Mouse (Mus musculus): ENCODE measurements around the gene Kyat3. TPM values are rescaled to one million over a fixed set of nuclear protein-coding genes. Genes with fewer than 3 reads are reported as not detected.
A peak's percentile ranks its signal among the peaks of the same experiment; 100 is the strongest.
"Not testable (repeated sequence)": the region's sequence is repeated elsewhere in the genome, so short reads cannot be mapped to it uniquely, and the experiment has no call there.

Kyat3 gene
- polyA plus RNA-seq, 2 experiments = 5.1 to 8.4 TPM

- Histone ChIP-seq H3K36me3 (replicated peaks; ENCODE audit: control insufficient read depth, insufficient read depth, low read depth) (no peaks in the 10 kb centered on the region), H3K27ac (no peak overlapping the region), H3K4me3 (ENCODE audit: insufficient read depth in 1 of 2, low read depth in 2 of 2, low read length in 2 of 2) (no peak overlapping the region), H3K9ac (replicated peaks) (no peak overlapping the region), H3K4me2 (ENCODE audit: low read depth) (no peak overlapping the region), H3K27me3 (ENCODE audit: control insufficient read depth, insufficient read depth, low read length) (no peaks in the 10 kb centered on the region), H3K9me3 (ENCODE audit: control insufficient read depth, low read length) (no peaks in the 10 kb centered on the region), H3K4me1 (replicated peaks; ENCODE audit: control insufficient read depth in 2 of 2, insufficient read depth in 2 of 2, low read length in 1 of 2) (peaks cover 0 to 4% of the 10 kb centered on the region in 2 experiments; a peak in 2 of 4 replicates)
- no peak for ATAC-seq (ENCODE audit: insufficient read depth)
- TF ChIP-seq EP300 (IDR thresholded peaks at IDR 0.05; ENCODE audit: low read depth) (no peak), CTCF (IDR thresholded peaks at IDR 0.05; ENCODE audit: low read depth) (peak; percentile 76)
- no peak for DNase-seq (ENCODE audit: low read depth in 3 of 3, low spot score in 3 of 3)
- 40% methylated on average over 13 of the region's 13 CpGs for WGBS (ENCODE audit: insufficient replicate concordance)
Measured at GRCm38 (mm10) chr3:142708849-142709419, 8.1 kb downstream of the Kyat3 start.

- 24% methylated on average over 10 of the region's 10 CpGs for WGBS (ENCODE audit: insufficient replicate concordance)
- ATAC-seq (ENCODE audit: insufficient read depth) (no peak), DNase-seq (ENCODE audit: low read depth in 3 of 3, low spot score in 3 of 3) (no peak)
Measured at GRCm38 (mm10) chr3:142710360-142711007, 9.6 kb downstream of the Kyat3 start.

GRCm38 (mm10) chr3:142711372-142711771 is 10.5 kb downstream of the Kyat3 start:
- Histone ChIP-seq H3K4me2 (ENCODE audit: low read depth) (no peak overlapping the region), H3K27ac (no peak overlapping the region), H3K27me3 (ENCODE audit: control insufficient read depth, insufficient read depth, low read length) (no peaks in the 10 kb centered on the region), H3K9me3 (ENCODE audit: control insufficient read depth, low read length) (no peaks in the 10 kb centered on the region), H3K36me3 (replicated peaks; ENCODE audit: control insufficient read depth, insufficient read depth, low read depth) (no peaks in the 10 kb centered on the region), H3K9ac (replicated peaks) (no peak overlapping the region), H3K4me3 (ENCODE audit: insufficient read depth in 1 of 2, low read depth in 2 of 2, low read length in 2 of 2) (no peak overlapping the region), H3K4me1 (replicated peaks; ENCODE audit: control insufficient read depth in 2 of 2, insufficient read depth in 2 of 2, low read length in 1 of 2) (peaks cover 0 to 4% of the 10 kb centered on the region in 2 experiments; a peak in 2 of 4 replicates)
- DNase-seq (ENCODE audit: low read depth in 3 of 3, low spot score in 3 of 3) = no peak
- TF ChIP-seq EP300 (IDR thresholded peaks at IDR 0.05; ENCODE audit: low read depth) (no peak), CTCF (IDR thresholded peaks at IDR 0.05; ENCODE audit: low read depth) (no peak)
- no peak for ATAC-seq (ENCODE audit: insufficient read depth)
- 69% methylated on average over 5 of the region's 5 CpGs for WGBS (ENCODE audit: insufficient replicate concordance)

More at GRCm38 (mm10) chr3:142710360-142711007, 9.6 kb downstream of the Kyat3 start:
- H3K4me2 ChIP-seq (ENCODE audit: low read depth) = no peak overlapping the region
- no peak overlapping the region for H3K27ac ChIP-seq
- no peaks in the 10 kb centered on the region for H3K27me3 ChIP-seq (ENCODE audit: control insufficient read depth, insufficient read depth, low read length)
- no peaks in the 10 kb centered on the region for H3K36me3 ChIP-seq (replicated peaks; ENCODE audit: control insufficient read depth, insufficient read depth, low read depth)
- H3K4me3 ChIP-seq (ENCODE audit: insufficient read depth in 1 of 2, low read depth in 2 of 2, low read length in 2 of 2) = no peak overlapping the region
- TF ChIP-seq EP300 (IDR thresholded peaks at IDR 0.05; ENCODE audit: low read depth) (no peak), CTCF (IDR thresholded peaks at IDR 0.05; ENCODE audit: low read depth) (peak; percentile 55)
- no peaks in the 10 kb centered on the region for H3K9me3 ChIP-seq (ENCODE audit: control insufficient read depth, low read length)
- H3K9ac ChIP-seq (replicated peaks) = no peak overlapping the region
- H3K4me1 ChIP-seq (replicated peaks; ENCODE audit: control insufficient read depth in 2 of 2, insufficient read depth in 2 of 2, low read length in 1 of 2) = peaks cover 0 to 4% of the 10 kb centered on the region in 2 experiments; a peak in 2 of 4 replicates

GRCm38 (mm10) chr3:142712401-142713040 is 11.7 kb downstream of the Kyat3 start:
- H3K4me3 ChIP-seq (ENCODE audit: insufficient read depth in 1 of 2, low read depth in 2 of 2, low read length in 2 of 2); DNase-seq (ENCODE audit: low read depth in 3 of 3, low spot score in 3 of 3); H3K27ac ChIP-seq; H3K4me1 ChIP-seq (replicated peaks; ENCODE audit: control insufficient read depth in 2 of 2, insufficient read depth in 2 of 2, low read length in 1 of 2); H3K36me3 ChIP-seq (replicated peaks; ENCODE audit: control insufficient read depth, insufficient read depth, low read depth); ATAC-seq (ENCODE audit: insufficient read depth); H3K27me3 ChIP-seq (ENCODE audit: control insufficient read depth, insufficient read depth, low read length); H3K4me2 ChIP-seq (ENCODE audit: low read depth); H3K9me3 ChIP-seq (ENCODE audit: control insufficient read depth, low read length); H3K9ac ChIP-seq (replicated peaks): not testable (repeated sequence)
- 87% methylated on average over 18 of the region's 18 CpGs for WGBS (ENCODE audit: insufficient replicate concordance)

GRCm38 (mm10) chr3:142725481-142725880 is 24.6 kb downstream of the Kyat3 start:
- no peaks in the 10 kb centered on the region for H3K9me3 ChIP-seq (ENCODE audit: control insufficient read depth, low read length)
- H3K9ac ChIP-seq (replicated peaks) = no peak overlapping the region
- 57% methylated on average over 2 of the region's 2 CpGs for WGBS (ENCODE audit: insufficient replicate concordance)
- DNase-seq (ENCODE audit: low read depth in 3 of 3, low spot score in 3 of 3) = no peak
- H3K4me1 ChIP-seq (replicated peaks; ENCODE audit: control insufficient read depth in 2 of 2, insufficient read depth in 2 of 2, low read length in 1 of 2) = no peaks in the 10 kb centered on the region
- H3K36me3 ChIP-seq (replicated peaks; ENCODE audit: control insufficient read depth, insufficient read depth, low read depth) = no peaks in the 10 kb centered on the region; the same call in 1 of the 2 replicates
- H3K4me2 ChIP-seq (ENCODE audit: low read depth) = no peak overlapping the region
- TF ChIP-seq CTCF (IDR thresholded peaks at IDR 0.05; ENCODE audit: low read depth) (no peak), EP300 (IDR thresholded peaks at IDR 0.05; ENCODE audit: low read depth) (no peak)
- H3K27ac ChIP-seq = no peak overlapping the region
- H3K27me3 ChIP-seq (ENCODE audit: control insufficient read depth, insufficient read depth, low read length) = no peaks in the 10 kb centered on the region
- no peak for ATAC-seq (ENCODE audit: insufficient read depth)
- no peak overlapping the region for H3K4me3 ChIP-seq (ENCODE audit: insufficient read depth in 1 of 2, low read depth in 2 of 2, low read length in 2 of 2)
